Mouse (Mus musculus) kidney, embryonic 14.5 days (tissue): ENCODE results near the gene Slc35b2. TPM values are rescaled to one million over a fixed set of nuclear protein-coding genes. Genes with fewer than 3 reads are reported as not detected.
A peak's percentile ranks its signal among the peaks of the same experiment; 100 is the strongest.

Experiments used
- ATAC-seq: fragments of 200-750 bp; cut with Nextera tagmentation; 2 replicates; pipeline ENCODE4 v1.8.0; 2017; ENCODE audit warnings: moderate number of reproducible peaks, mild to moderate bottlenecking, moderate TSS enrichment, moderate library complexity; ENCODE audit not compliant: low FRiP score, low TSS enrichment
- H3K27ac ChIP-seq: fragments of 300-500 bp; sonication (generic); 2 replicates; pipeline ENCODE4 v1.5.1; 2014; ENCODE audit warnings: low read depth, mild to moderate bottlenecking, low read length, moderate library complexity, mixed read lengths
- H3K27me3 ChIP-seq: fragments of 300-500 bp; sonication (generic); 2 replicates; pipeline ENCODE4 v1.6.1; 2014; ENCODE audit warnings: mild to moderate bottlenecking, low read length; ENCODE audit not compliant: control insufficient read depth, insufficient read depth
- H3K36me3 ChIP-seq: fragments of 300-500 bp; sonication (generic); 2 replicates; pipeline ENCODE4 v1.6.1; 2014; ENCODE audit warnings: low read length, mixed read lengths; ENCODE audit not compliant: control insufficient read depth, insufficient read depth
- H3K4me1 ChIP-seq: fragments of 300-500 bp; sonication (generic); 2 replicates; pipeline ENCODE4 v1.6.1; 2014; ENCODE audit warnings: low read length, mixed read lengths; ENCODE audit not compliant: control insufficient read depth, insufficient read depth
- H3K4me2 ChIP-seq: fragments of 300-500 bp; sonication (generic); replicated peaks from 2 replicates; pipeline ENCODE4 v1.6.1; 2014; ENCODE audit warnings: low read depth, mild to moderate bottlenecking, low read length
- H3K4me3 ChIP-seq: fragments of 300-500 bp; sonication (generic); 2 replicates; pipeline ENCODE4 v1.5.1; 2014; ENCODE audit warnings: mild to moderate bottlenecking, low read length
- H3K9ac ChIP-seq: fragments of 300-500 bp; sonication (generic); 2 replicates; pipeline ENCODE4 v1.6.1; 2014; ENCODE audit warnings: low read depth, mild to moderate bottlenecking, low read length, moderate library complexity
- H3K9me3 ChIP-seq: fragments of 300-500 bp; sonication (generic); 2 replicates; pipeline ENCODE4 v1.6.1; 2016; ENCODE audit warnings: low read length; ENCODE audit not compliant: control insufficient read depth
- WGBS: fragments of 180-500 bp; shearing (Covaris S2); extraction: QIAGEN DNeasy Blood & Tissue Kit; methylation state at CpG from one replicate; pipeline ENCODE4 v1.1.7; 2014; 5-methylcytosine and 5-hydroxymethylcytosine counted together
- polyA plus RNA-seq: library from polyadenylated mRNA; unstranded; fragments of >200 nt; fragmentation: Nextera tagmentation; extraction: Ambion mirVana; gene quantifications from 2 replicates; pipeline ENCODE4 v1.2.1, GENCODE M21; 2014

Gene Slc35b2
- polyA plus RNA-seq, 1 experiment from 2014 or later, result 140 TPM

DNA sequence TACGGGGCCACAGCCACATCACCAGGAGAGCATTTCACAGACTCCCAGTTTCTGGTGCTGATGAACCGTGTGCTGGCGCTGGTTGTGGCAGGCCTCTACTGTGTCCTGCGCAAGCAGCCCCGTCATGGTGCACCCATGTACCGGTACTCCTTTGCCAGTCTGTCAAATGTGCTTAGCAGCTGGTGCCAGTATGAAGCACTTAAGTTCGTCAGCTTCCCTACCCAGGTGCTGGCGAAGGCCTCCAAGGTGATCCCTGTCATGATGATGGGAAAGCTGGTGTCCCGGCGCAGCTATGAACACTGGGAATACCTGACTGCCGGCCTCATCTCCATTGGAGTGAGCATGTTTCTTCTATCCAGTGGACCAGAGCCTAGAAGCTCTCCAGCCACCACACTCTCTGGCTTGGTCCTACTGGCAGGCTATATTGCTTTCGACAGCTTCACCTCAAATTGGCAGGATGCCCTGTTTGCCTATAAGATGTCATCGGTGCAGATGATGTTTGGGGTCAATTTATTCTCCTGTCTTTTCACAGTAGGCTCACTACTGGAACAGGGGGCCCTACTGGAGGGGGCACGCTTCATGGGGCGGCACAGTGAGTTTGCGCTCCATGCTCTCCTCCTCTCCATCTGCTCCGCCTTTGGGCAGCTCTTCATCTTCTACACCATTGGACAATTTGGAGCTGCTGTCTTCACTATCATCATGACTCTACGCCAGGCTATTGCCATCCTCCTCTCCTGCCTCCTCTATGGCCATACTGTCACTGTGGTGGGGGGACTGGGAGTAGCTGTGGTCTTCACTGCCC is 2.9 kb downstream of the Slc35b2 start:
- peak; percentile 5; the same call in 1 of the 2 replicates for ATAC-seq

DNA sequence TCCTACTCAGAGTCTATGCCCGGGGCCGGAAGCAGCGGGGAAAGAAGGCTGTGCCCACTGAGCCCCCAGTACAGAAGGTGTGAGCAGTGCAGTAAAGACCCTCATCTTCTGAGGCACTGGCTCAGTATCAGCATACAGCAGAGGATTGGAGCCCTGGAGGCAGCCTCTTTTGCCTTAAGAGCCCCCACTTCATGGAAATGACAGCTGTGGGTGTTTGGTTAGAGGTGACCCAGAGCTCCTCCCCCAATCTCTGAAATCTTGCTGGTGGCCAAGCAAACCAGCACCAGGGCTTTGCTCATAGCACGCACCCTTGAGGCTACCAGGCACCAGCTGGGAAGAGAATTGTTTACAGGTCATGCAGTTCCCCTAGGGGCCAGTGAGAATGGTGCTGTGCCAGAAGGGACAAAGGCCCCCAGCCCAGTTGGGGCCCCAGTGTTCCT is 3.5 kb downstream of the Slc35b2 start:
- Histone ChIP-seq H3K9me3 (no peaks in the 10 kb centered on the region), H3K4me1 (peaks cover 17% of the 10 kb centered on the region; the same call in 1 of the 2 replicates), H3K36me3 (peaks cover 70% of the 10 kb centered on the region), H3K4me2 (no peak overlapping the region), H3K4me3 (no peak overlapping the region), H3K27ac (no peak overlapping the region; the same call in 1 of the 2 replicates), H3K27me3 (no peaks in the 10 kb centered on the region), H3K9ac (no peak overlapping the region)
- WGBS, result 26% methylated on average over 4 of the region's 4 CpGs
- ATAC-seq, result no peak

More for the DNA sequence above, 2.9 kb downstream of the Slc35b2 start:
- Histone ChIP-seq H3K4me2 (no peak overlapping the region), H3K27ac (peak overlapping the region; percentile 11; the same call in 1 of the 2 replicates), H3K4me1 (peaks cover 15% of the 10 kb centered on the region; the same call in 1 of the 2 replicates), H3K36me3 (peaks cover 66% of the 10 kb centered on the region), H3K27me3 (no peaks in the 10 kb centered on the region), H3K4me3 (no peak overlapping the region; the same call in 1 of the 2 replicates), H3K9ac (no peak overlapping the region), H3K9me3 (no peaks in the 10 kb centered on the region)
- WGBS, result 65% methylated on average over 18 of the region's 18 CpGs

DNA sequence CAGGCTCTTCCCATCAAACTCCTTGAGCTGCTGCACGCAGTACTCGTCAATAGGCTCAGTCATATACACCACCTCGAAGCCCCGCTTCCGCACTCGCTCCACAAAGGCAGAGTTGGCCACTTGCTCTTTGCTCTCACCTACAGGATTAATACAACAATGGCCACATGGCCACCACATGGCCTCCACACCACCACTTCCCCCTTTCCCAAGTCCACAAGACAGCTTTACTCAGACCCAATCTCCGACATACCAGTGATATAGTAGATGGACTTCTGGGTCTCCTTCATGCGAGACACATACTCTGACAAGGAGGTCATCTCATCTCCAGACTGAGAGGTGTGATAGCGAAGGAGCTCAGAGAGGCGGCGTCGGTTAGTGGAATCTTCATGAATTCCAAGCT is 5.3 kb downstream of the Slc35b2 start:
- Histone ChIP-seq H3K4me1 (peaks cover 17% of the 10 kb centered on the region; the same call in 1 of the 2 replicates), H3K9ac (no peak overlapping the region)
- 86% methylated on average over 12 of the region's 12 CpGs for WGBS

DNA sequence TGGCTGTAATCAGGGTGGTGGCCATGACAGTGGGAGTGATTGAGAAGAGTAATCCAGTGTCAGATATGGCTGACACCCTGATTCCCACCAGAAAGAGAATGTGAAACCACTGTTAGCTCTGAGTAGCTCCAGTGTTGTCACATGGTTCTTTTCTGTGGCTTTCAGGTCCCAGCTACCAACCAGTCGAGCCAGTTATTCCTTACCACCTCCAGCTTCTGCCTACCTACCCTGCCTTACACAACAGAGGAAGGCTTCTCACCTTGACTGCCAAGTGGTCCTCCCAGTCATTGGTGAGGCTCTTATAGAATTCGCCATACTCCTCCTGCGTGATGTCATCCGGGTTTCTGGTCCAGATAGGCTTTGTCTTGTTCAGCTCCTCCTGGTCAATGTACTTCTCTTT is 6.3 kb downstream of the Slc35b2 start:
- WGBS, result 81% methylated on average over 4 of the region's 4 CpGs
- Histone ChIP-seq H3K27ac (no peak overlapping the region), H3K4me3 (no peak overlapping the region; the same call in 1 of the 2 replicates)

More for the DNA sequence above, 5.3 kb downstream of the Slc35b2 start:
- Histone ChIP-seq H3K4me2 (no peak overlapping the region), H3K9me3 (no peaks in the 10 kb centered on the region), H3K36me3 (peaks cover 70% of the 10 kb centered on the region), H3K4me3 (no peak overlapping the region), H3K27ac (no peak overlapping the region), H3K27me3 (no peaks in the 10 kb centered on the region)
- ATAC-seq, result no peak

DNA sequence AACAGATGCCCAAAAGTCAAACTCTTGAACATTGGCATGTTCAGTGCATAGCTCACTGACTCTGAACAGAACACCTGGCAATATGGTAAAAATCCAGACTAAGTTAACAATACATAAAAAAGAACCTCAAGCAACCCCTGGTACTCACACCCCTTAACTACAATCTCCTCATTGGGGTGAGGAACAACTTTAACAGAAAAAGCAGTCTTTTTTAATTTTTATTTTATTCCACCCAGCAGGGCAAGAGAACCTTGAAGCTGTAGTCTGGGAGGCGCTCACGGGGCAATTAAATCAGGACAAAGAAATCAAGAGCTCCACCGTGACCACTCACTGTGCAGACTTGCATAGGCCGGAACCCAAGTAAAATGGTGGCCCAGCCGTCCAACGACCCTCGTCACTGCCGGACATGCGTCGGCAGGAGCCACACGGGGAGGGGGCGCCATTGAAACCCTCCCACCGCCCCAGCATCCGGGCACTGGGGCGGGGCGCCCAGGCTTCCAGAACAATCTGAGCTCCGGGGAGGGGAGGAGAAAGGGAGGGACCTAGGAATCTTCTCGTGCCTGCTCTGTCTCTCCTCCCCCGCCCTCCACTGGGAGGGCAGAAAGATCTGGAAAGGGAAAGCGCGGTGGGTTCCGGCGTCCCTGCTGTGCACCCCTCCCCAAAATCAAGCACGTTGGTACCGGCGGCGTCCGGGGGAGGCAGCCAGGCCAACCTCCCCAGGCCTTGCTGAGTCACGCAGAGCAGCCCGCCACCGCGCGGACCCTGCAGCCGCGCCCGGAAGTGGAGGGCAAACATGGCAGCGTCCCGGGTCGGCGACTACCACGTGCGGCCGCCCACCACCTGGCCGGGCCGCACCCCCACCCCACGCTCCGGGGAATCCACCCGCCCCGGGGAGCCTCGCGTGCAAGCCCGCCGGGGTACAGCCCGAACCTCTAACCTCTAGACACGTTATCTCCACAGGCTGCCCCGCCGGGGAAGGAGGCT is 8.7 kb downstream of the Slc35b2 start:
- Histone ChIP-seq H3K27ac (peak overlapping the region; percentile 99), H3K9ac (peak overlapping the region; percentile 100), H3K4me1 (peaks cover 20% of the 10 kb centered on the region; the same call in 1 of the 2 replicates), H3K9me3 (no peaks in the 10 kb centered on the region), H3K4me3 (peak overlapping the region; percentile 100), H3K27me3 (no peaks in the 10 kb centered on the region), H3K4me2 (peak overlapping the region; percentile 74), H3K36me3 (peaks cover 46% of the 10 kb centered on the region)
- WGBS, result under 1% methylated on average over 52 of the region's 57 CpGs
- ATAC-seq, result peak; percentile 58

More for the DNA sequence above, 6.3 kb downstream of the Slc35b2 start:
- Histone ChIP-seq H3K27me3 (no peaks in the 10 kb centered on the region), H3K4me1 (peaks cover 17% of the 10 kb centered on the region; the same call in 1 of the 2 replicates), H3K9me3 (no peaks in the 10 kb centered on the region), H3K9ac (no peak overlapping the region), H3K4me2 (no peak overlapping the region), H3K36me3 (peaks cover 69% of the 10 kb centered on the region)
- ATAC-seq, result no peak

DNA sequence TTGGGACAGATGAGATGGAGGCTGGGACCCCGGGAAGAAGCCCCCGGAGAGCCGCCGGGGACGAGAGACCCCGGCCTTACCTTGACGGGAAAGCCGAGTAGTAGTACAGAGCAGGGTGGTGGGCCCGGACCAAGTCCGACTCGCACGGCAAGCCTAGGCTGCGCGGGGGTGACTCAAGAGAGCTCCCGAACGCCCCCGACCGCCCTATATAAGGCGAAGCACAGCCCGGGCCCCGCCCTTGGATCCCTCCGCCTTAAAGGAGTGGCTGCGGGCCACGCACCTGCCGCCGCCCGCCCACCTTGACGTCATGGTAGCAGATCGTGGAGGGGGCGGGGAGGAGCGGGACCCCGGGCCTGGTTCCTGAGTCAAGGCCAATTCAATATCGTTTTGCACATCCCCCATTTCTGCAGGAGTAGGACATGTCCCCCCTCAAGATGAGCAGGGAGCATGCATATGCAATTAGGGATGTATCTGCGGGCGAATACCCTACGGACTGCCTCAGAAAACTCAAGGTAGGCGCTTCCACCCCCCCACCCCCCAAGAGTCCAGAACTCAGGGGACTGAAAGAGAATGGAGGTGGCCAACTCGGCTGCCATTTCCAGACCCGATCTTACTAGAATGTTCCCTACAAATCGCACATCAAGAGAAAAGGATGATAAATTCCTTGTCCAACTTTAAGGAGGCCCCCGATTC is 9.6 kb downstream of the Slc35b2 start, which contains the start of gene Hsp90ab1:
TSS of gene Hsp90ab1 (minus strand) at position 185 of the 693 bp plus-strand sequence.
- peak within 1 kb of the TSS; percentile 99 for H3K27ac ChIP-seq
- no peaks in the 10 kb centered on the region for H3K27me3 ChIP-seq
- peak within 1 kb of the TSS; percentile 74 for H3K4me2 ChIP-seq
- peaks cover 20% of the 10 kb centered on the region; the same call in 1 of the 2 replicates for H3K4me1 ChIP-seq
- H3K9ac ChIP-seq, result peak within 1 kb of the TSS; percentile 100
- peak; percentile 85 for ATAC-seq
- no peaks in the 10 kb centered on the region for H3K9me3 ChIP-seq
- peak within 1 kb of the TSS; percentile 100 for H3K4me3 ChIP-seq
- H3K36me3 ChIP-seq, result peaks cover 38% of the 10 kb centered on the region
- under 1% methylated on average over 41 of the region's 41 CpGs for WGBS

DNA sequence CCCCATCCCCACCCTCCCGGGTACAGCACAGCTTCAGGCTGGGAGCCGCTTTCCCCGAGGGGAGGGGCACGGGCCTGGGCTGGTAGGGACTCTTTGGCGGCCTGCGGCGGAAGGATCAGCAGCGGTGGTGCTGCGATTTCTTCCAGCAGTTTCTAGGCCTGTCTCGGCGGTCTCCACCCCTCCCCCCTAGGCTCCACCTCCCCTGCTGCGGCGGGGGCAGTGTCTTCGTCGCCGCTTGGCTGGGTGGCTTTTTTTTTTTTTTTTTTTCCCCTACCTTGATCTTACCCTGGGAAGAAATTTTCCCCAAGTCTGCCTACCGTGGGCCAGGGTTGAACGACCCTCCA is 10.1 kb downstream of the Slc35b2 start:
- H3K4me2 ChIP-seq, result peak overlapping the region; percentile 74
- H3K4me1 ChIP-seq, result peaks cover 20% of the 10 kb centered on the region; the same call in 1 of the 2 replicates
- ATAC-seq, result peak; percentile 66
- peak overlapping the region; percentile 100 for H3K9ac ChIP-seq
- H3K4me3 ChIP-seq, result peak overlapping the region; percentile 100
- H3K27me3 ChIP-seq, result no peaks in the 10 kb centered on the region
- H3K36me3 ChIP-seq, result peaks cover 33% of the 10 kb centered on the region
- under 1% methylated on average over 18 of the region's 18 CpGs for WGBS
- peak overlapping the region; percentile 99 for H3K27ac ChIP-seq
- no peaks in the 10 kb centered on the region for H3K9me3 ChIP-seq

DNA sequence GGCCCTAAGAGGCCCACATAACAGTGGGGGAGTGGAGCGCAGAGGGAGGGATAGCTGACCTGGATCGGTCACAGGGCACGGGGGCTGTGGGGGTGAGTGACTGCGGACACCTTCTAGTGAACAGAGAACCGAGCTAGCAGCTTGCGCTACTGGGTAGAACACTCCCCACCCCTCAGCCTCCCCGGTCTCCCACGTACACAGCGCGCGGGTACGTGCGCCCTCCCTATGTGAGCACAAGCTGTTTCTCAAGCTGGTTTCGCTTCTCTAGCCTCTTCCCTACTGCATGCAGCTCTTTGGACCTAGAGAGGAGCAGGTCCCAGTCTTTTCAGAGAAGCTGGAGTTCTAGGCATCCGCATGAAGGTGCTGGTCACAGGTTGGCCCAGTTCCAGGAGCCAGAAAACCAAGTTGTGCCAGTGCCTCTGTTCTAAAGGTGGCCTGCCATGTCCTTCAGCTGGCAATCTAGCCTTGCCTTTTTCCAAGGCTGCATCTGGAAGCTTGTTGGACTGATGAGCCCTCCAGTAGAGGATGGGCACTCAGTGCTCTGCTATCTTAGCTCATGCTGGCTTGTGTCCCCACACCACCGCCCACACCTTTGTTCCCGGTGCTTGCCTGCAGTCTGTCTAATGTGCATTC is 10.6 kb downstream of the Slc35b2 start:
- peak overlapping the region; percentile 74 for H3K4me2 ChIP-seq
- peaks cover 28% of the 10 kb centered on the region for H3K36me3 ChIP-seq
- H3K27ac ChIP-seq, result peak overlapping the region; percentile 99
- 3% methylated on average over 17 of the region's 17 CpGs for WGBS
- peaks cover 20% of the 10 kb centered on the region; the same call in 1 of the 2 replicates for H3K4me1 ChIP-seq
- H3K27me3 ChIP-seq, result no peaks in the 10 kb centered on the region
- peak; percentile 41 for ATAC-seq
- H3K9me3 ChIP-seq, result no peaks in the 10 kb centered on the region
- H3K9ac ChIP-seq, result peak overlapping the region; percentile 100
- peak overlapping the region; percentile 100 for H3K4me3 ChIP-seq
